Mouse (Mus musculus) heart, adult 8-10 months (tissue): ENCODE measurements around the gene Cbx1. TPM values are rescaled to one million over a fixed set of nuclear protein-coding genes. Genes with fewer than 3 reads are reported as not detected.

Source experiments
- DNase-seq: peaks from one replicate; pipeline ENCODE4 v3.0.0; 2022; ENCODE audit warnings: low spot score
- total RNA-seq, 4 experiments: library from RNA; stranded (reverse); gene quantifications; 2 replicates each; pipeline ENCODE4 v1.2.4; 2022

Cbx1 gene
- total RNA-seq: 10 to 100 TPM; 30.9 to 33.4 (median 32.4) TPM

DNA sequence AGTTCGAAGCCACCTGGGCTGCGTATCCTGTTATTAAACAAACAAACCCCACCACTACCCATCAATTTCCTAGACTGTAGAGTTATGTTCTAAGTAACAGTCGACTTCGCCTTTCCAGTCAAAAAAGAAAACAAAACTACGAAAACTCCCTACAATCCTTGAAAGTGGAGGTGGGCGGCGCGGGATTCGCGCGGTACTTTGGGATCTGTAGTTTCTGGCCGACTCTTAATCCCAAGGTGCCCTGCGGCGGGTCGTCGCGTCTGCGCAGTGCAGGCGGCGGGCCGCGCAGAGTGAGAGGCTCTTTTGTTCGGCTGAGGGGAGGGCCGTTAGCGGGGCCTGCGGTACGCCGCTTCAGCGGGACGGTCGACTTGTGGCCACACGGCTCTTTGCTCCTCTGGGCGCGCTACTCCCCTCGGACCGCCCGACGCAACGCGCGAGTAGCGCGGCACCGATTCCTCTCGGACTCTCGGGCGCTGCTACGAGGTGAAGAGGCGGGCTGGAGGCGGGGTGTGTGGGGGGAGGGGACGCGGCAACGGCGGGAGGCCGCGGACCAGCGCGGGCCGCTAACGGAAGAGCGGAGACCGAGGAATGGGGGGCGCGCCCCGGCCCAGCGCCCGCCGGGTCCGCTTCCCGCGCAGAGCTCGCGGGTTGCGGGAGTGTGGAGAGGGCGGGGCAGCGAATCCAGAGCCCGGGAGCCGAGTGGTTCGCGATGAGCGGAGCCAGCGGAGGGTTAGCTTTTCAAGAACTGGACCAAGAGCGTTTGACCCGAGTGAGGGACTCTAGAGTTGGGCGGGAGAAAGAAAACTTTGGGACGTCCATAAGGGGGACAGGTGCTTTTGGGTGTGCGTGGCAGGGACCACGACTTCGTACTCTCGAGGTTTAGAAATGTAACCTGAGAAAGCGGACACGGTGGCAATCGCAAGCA, at the start of gene Cbx1:
Gene Cbx1 (plus strand): TSS at position 257 of the 925 bp plus-strand sequence.
- DNase-seq: peak; percentile 92

DNA sequence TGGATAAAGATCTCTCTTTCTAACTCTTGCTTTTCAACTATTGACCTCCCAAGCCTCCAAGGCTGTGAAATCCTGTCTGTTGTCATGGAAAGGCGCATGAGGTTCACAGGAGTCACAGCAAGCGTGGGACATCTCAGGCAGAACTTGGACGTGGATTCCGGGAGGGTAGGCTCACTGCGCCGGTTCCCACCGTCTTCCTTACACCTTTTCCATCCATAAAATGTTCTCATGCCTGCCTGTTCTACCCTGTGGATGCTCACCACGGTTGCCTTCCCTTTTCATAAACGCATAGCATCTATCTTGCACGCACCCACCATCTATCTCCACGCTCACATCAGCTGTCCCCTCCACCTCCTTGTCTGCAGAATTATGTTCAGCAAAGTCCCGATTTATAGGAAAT, 48.1 kb upstream of the Cbx1 start:
- DNase-seq: no peak

DNA sequence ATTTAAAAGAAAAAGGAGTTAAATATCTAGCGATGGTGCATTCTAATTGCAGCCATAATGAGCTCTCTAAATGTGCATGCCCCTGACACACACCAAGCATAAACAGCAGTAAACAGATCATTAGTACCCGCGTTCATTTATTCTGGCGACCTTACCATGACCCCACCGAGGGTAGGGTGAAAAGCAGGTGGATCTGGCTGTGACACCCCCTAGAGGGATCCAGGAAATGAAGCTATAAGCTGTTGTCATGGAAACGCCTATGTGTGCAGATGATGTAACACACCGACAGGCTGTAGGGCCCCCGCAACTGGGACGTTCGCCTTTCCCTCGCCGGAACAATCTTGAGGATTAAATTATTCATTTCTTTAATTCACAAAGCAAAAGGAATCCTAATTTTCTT, 46.9 kb upstream of the Cbx1 start:
- no peak for DNase-seq

DNA sequence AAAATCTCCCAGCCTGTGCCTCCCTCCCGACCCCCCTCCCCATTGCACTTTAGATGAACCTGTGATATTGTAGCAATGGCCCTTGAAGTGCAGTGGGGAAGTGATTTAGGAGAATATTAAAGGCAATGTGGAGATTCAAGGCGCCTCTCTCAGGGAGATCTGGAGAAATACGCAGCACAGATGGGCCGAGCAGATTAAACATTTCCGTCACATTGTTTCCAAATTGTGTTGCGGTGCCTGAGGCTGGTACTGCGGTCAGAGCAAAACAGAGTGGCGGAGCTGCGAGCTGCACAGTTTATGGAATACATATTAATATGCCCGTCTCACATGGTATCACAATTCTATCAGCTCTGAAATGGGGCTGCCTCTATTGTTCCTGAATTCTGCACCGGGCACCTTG, 45.9 kb upstream of the Cbx1 start:
- no peak for DNase-seq

DNA sequence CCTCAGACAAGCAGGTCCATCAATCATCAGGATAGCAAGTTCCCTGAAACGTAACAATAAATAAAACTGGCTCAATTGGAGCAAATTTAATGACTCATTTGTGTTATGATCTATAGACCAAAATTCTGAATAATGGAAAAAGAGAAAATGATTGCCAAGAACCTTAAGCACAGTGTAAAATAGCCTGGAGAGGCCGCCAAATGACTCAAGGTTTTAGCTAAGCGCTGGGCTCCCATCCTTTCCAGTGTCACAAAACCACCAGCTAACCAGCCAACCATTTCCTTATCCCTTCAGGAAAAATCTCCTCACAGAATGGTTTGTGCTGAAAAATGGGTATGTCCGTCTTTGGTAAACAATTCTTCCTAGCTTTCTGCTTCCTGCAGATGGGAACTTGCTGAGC, 45.0 kb upstream of the Cbx1 start:
- no peak for DNase-seq

DNA sequence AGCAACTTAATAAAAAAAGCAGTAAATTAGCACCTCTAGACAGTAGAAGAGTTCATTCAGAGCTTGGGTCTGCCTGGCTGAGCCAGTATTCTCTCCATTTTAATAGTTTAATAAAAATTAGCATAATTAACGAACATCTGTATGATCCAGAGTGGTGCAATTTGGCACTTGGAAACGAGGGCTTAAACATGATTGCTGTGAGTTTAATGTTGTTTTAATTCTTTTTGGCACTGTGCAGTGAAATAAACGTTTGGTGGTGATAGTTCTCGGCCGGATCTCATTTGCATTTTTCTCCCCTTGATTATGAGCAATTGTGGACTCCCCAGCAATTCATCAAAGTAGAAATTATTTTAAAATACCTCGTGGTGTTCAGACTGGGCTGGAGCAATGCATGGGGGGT, 42.3 kb upstream of the Cbx1 start:
- no peak for DNase-seq

DNA sequence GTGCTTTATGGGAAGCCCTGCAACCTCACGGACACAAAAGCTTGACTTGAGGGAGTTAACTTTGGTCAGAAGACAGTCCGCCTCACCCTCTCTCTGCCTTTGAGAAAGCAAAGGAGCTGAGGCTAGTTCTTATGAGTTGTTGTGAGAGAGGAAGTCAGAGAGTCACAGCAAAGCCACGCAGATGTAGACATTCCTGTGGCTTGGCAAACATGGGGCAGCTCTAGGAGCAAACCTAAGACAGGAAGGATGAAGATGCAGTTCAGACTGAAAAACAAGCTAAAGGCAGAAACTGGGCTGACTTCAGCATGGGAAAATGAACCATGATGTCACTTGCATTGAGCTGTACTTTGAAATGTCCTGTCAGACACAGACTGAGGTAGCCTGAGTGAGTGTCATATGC, 41.4 kb upstream of the Cbx1 start:
- DNase-seq: no peak

DNA sequence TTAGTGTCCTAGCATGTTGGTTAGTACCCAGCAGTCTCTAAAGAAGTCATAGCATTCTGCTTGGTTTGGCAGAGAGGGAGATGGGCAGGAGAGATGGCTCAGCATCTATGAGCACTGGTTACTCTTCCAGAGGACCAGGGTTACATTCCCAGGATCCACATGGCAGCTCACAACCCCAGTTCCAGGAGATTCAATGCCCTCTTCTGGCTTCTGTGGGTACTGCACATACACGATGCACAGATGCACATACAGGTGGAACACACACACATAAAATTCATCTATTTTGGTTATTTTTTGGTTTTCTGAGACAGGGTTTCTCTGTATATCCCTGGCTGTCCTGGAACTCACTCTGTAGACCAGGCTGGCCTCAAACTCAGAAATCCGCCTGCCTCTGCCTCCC, 33.6 kb upstream of the Cbx1 start:
- DNase-seq: no peak

DNA sequence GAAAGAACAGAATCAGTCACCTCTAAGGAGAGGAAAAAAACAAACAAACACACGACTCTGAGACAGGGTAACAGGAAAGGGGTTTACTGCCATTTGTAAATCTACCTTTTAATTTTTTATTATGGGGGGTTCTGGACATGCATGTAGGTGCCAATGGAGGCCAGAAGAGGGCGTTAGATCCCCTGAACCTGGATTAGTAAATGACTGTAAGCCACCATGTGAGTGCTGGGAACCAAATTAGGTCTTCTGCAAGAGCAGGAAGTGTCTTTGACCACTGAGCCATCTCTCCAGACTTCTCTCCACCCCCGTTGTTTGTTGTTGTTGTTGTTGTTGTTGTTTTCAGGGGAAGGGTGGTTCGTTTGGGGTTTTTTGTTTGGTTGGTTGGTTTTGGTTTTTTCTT, 31.5 kb upstream of the Cbx1 start:
- no peak for DNase-seq

DNA sequence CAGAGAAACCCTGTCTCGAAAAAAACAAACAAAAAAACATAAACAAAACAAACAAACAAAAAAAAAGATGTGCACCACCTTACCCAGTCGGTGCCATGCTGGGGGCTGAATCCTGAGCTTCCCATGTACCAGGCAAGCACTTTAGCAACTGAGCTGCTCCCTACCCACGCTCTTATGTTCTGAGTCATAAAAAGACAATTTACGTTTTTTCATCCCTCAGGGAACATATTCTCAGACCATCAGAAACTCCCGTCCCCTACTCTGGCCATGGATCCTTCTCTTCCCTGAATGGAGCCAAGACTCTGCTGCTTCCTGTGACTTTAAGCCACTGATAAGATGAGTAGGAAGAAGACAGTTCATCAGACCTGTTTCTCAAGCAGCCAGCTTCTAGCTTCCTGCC, 30.5 kb upstream of the Cbx1 start:
- DNase-seq: no peak

DNA sequence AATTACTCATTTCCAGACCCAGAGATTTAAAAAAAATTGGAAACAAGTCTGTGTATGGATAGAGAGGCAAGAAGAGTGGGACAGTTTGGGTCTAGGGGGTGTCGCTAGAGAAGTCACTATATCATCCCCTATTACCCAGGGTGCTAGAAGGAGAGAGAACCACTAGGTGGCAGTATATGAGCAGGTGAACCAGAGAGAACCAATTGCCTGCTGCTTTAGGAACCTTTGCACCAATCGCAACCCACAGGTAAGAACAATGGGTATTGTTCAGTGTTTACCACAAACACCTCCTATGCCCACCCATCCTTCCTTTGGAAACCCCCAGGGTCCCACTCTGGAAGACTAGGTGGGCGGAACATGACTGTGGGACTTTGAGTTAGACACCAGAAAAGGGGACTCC, 28.9 kb upstream of the Cbx1 start:
- peak; percentile 85 for DNase-seq

DNA sequence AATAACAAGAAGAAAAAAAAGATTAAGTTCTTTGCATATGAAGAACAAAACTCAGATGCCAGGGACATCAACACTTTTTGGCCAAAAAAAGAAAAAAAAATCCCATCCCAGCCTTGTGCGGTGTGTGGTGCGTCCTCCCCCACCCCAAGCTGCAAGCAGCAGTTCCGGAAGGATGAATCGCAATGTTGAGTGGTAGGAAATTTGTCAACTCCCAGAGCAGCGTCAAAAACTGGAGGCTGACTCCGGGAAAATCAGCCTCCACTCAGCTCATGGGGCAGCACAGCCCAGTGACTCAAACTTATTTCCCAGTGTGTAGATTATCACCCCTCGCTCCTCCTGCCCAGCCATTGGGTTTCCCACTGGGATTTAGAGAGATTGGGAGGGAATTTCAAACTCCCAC, 26.9 kb upstream of the Cbx1 start:
- no peak for DNase-seq

DNA sequence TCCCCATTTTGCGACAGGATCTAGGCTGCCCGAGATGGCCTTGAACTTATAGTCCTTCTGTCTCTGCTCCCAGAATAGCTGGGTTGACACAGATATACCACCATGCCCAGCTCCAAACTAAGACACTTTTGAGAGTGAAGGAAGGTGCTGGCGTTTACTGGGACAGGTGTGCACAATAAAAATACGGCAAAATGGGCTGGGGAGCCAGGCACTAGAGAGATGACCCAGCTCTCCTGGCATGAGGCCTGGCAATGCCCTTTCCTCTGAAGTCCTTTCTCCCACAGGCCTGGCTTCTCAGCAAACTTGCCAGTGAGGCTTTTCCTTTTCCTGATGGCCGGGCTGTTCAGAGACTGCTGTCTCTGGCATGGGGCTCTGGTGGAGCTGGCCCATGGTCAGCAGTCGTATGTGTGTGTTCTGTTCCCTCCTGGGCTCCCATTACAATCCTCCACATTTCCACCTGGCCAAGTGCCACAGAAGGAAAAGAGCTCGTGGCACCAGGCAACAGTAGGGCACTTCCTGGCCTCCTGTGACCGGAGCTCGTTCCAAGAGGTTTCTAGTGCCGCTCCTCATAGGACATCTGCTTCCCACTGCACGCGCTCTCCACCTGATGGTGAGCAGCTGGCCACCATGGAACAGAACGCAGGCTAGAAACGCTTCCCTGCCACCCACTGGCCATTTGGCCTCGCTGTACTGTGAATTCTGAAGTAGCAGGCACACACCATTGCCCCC, 26.0 kb upstream of the Cbx1 start:
- DNase-seq: no peak

DNA sequence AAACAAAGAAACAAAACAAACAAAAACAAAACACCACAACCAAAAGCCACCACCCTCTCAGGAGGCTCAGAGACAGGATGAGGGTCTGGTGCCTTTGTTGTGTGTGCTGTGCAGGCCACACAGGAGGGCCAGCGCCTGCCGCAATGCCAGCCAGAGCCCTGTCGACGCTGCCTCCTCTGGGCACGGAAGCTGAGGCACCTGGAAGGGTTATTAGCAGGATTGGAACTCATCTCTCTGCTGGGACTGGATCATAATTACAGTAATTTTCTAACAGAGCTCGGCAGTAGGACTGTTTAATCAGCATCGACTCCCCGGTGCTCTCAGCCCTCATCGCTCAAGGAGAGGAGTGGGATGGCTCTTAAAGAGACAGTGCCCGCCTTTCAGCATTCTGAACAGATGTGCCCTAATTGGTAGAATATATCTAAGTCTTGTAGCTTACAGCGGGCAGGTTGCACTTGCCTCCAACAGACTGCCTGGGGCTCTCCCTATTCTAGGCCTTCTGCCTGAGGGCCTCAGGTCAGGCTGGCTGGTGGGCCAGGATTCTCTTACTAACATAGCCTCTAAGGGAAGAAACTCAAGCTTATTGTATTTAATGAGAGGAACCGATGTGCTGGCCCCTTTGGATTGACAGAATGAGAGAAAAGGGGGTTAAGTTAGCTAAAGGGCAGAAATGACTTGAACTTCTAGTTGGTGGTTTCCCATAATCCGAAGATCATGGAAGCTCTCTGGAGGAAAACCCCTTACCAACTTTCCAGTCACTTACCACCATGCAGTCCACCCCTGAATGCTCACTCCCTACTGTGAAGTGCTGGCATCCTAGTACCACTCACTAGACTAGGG, 24.2 kb upstream of the Cbx1 start:
- DNase-seq: no peak

DNA sequence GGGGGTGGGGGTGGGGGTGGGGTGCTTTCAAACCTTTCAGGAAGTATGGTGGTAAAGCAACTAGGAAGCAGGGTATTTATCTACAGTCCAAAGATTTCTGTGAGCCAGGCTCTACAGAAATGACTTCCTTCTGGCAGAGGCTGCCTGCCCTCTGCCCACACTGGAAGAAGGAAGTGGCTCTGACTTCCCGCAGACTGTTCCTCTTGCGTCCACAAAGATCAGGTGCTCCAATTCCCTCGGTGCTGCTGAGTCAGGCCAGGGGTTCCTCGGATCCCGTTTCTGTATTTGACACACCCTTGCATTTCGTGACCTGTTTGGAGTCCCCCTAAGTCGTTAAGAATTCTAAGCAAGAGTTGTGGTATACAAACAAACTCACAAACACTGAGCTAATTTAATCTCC, 23.3 kb upstream of the Cbx1 start:
- DNase-seq: peak; percentile 49

DNA sequence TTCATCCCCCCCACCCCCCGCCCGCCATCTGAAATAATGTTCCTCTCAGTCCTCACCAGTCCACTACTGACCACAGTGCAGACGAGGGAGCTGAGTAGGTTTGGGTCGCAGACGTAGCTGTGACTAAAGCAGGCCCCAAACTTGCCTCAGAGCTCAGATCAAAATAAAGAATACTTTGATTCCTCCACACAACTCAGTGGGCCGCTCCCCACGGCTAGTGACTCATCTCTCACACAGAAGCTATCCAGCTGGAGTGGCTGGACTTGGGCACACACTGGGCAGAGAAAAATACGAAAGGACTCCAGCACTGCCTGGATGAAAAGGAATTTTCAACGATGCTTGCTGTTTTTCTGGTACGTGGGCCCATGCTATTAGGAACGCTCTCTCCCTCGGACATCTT, 22.4 kb upstream of the Cbx1 start:
- no peak for DNase-seq

DNA sequence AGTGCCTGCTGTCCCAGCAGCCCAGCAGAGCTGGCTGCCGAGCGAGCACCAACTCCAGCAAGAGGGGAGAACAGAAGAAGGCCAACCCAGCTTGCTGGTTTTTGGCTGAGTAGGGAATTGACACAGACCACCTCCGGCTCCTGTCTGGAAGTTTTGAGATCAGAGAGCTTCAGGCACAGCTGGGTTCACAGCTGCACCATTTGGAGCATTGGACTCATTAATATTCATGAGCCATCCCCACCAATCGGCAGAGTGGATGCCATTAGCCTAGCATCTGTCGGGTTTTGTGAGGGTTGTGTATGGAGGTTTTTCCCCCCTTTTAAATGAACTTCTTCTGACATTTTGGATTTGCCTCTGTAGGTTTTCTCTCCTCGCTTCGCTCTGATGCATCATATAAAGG, 21.8 kb upstream of the Cbx1 start:
- no peak for DNase-seq

DNA sequence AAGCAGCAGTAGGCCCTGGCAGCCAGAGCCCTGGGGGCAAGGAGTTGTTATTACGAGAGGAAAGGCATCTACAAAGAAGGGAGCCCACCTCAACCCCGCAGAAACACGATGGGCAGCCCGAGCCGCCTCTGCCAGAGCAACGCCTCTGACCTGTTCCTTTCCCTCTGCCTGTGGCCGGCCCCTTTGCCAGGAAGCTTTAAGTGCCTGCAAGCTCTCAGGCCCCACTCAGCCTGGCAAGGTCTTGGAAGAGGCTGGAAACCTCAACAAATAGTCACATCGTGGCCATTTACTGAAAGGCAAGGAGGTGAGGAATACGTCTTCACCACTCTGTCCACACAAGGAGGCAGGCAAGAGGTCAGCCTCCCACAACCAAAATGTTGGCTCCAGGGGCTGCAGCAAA, 20.7 kb upstream of the Cbx1 start:
- no peak for DNase-seq

DNA sequence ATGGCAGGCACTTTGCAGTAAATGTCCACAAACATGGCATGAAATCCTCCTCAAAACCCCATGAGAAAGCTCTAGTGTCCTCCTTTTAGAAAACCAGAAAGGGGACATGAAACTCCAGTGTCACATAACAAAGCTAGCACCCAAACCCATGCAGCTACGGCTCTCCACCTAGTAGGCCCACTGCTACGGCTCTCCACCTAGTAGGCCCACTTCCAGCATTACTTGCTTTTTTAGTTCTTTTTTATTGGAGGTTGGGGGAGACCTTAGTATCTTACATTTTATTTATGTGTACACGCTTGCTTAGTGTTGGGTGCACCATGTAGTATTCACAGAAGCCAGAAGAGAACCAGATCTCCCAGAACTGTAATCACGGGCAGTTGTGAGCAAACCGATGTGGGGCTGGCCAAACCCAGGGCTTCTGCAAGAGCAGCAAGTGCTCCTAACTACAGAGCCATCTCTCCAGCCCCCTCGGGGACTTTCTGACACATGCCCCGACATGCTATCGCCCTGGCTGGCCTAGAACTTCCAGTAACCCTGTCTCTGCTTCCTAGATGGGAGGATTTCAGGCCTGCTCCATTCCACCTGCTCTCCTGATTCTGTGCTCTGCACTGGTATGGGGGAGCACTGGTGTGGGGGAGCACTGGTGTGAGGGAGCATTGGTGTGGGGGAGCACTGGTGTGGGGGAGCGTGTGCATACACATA, 17.5 kb upstream of the Cbx1 start:
- DNase-seq: no peak

DNA sequence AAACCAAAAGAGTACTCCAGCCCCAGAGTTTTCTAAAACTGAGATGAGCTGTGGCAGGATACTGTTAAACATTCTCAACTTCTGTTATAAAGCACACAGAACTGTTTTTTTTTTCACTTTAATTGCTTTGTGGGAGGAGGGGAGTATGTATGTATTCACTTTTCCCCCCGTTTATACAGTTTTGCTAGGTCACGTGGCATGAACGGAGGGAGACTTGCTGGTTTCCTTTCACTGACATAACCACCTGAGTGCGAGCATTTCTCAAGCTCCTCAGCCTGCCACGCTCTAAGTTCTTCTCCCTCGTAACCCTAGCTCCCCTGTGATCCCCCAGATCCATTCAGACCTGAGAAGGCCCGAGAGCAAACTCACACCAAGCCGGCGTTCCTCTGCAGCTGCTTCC, 16.5 kb upstream of the Cbx1 start:
- DNase-seq: no peak

DNA sequence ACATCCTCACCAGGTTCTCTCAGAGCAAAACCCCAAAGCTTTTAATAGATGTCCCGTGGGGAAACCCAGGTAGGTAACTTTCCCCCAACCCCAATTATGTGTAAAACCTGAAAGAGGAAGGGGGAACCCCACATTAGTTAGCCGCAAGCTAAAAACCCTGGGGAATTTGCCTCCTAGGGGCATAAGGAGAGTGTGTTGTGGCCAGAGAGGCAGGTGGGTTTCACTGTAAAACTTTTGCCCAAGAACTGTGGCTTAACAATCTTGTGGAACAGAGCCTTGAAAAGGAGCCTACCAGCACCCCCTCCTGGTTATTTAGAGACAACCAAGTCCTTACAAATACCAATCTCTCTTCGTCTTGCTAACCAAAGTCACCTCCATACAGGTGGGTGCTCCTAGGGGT, 14.4 kb upstream of the Cbx1 start:
- no peak for DNase-seq

DNA sequence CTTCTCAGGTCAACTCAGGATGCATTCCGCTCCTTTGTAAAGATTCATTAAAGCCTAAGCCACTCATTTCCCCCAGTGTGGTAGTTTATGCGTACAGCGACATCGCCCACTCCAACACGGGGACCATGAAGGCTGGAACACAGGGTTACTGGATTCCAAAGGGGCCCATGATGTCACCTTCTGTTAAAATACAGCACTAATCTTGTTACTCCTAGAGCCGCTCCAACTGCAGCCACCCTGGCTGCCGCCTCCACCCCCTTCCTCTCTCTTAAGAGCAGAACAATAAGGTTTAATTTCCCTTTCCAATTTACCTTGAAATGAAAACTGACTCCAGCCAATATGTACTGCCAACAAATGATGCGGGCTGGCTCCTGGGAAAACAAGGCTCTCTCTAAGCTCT, 13.9 kb upstream of the Cbx1 start:
- no peak for DNase-seq
